Mouse (Mus musculus) ES-CJ7 (cell line): ENCODE data around the gene Syvn1.
A peak's percentile ranks its signal among the peaks of the same experiment; 100 is the strongest.

Experiments
- DNase-seq: peaks from one replicate; pipeline ENCODE4 v3.0.0; 2011; ENCODE audit warnings: low read depth, low spot score

Syvn1 gene

GRCm38 (mm10) chr19:6067724-6068415, 21.5 kb downstream of the Syvn1 start, which contains the start of gene Tm7sf2:
Gene Tm7sf2, minus strand, starts transcription at chr19:6068373.
- peak; percentile 89 for DNase-seq

- DNase-seq: peak; percentile 42
Measured at GRCm38 (mm10) chr19:6068951-6069350, 22.6 kb downstream of the Syvn1 start.

- no peak for DNase-seq
Measured at GRCm38 (mm10) chr19:6069851-6070250, 23.5 kb downstream of the Syvn1 start.

DNA sequence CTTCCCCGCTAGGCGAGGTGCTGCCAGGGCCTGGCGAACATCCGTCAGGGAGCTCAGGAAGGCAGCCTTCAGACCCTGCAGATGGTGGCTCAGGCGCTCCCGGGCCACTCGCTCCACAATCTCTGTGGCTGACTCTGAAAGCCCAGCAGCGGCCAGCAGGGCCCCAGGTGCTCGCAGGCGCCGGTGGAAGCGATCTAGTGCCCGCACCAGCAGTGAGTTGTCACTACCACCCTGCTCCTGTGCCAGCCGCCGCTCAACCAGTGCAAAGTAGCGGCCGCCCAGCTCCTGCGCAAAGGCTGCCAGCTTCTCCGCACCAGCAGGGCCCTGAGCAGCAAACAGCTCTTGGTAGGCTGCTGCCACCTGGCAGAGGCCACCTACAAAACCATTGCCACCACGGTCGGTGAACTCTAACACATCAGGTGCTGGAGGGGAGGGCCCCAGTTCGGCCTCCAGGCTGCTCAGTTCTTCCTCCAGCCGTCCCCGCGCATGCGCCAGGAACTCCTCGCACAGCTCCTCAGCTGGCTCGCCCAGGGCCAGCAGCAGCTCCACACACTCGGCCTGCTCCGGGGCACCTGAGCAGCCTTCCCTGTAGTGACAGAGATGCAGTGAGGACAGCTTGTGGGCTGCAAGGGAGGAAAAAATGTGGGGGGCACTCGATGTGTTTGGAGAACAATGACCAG, 24.3 kb downstream of the Syvn1 start:
- DNase-seq: peak; percentile 59

GRCm38 (mm10) chr19:6071261-6071660, 24.9 kb downstream of the Syvn1 start:
- DNase-seq: no peak

GRCm38 (mm10) chr19:6073889-6074288, 27.5 kb downstream of the Syvn1 start:
- DNase-seq: no peak

GRCm38 (mm10) chr19:6076564-6077393, 30.4 kb downstream of the Syvn1 start, which contains the start of gene Vps51:
Gene Vps51, minus strand, starts transcription at chr19:6077231.
- peak; percentile 96 for DNase-seq

DNA sequence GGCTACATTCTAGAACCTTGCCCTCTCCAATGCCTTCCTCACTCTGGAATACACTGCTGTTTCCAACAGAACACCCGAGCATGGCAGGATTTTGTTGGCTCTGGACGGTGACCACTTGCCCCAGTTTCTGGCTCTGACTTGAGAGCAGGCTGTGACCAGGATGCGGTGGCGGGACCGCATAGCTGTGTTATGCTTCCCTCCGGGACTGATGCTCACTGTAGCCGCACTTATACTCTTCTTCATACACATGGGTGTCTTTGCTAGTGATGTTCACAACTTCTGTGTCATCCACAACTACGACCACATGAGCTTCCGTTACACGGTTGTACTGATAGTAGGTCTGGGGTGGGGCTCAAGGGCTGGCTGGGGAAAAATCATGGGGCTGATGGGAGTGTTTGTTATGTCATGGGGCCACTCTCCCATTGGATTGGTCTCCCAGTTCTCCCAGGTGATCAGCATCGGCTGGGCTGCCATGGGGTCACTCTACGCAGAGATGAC, 33.7 kb downstream of the Syvn1 start, which contains the start of gene Tmem262:
Gene Tmem262 (plus strand): TSS at position 51 of the 498 bp plus-strand sequence.
- no peak for DNase-seq

GRCm38 (mm10) chr19:6082156-6082555, 35.8 kb downstream of the Syvn1 start, which contains the start of gene Gm28374:
Gene Gm28374, minus strand, starts transcription at chr19:6082256.
- no peak for DNase-seq

DNA sequence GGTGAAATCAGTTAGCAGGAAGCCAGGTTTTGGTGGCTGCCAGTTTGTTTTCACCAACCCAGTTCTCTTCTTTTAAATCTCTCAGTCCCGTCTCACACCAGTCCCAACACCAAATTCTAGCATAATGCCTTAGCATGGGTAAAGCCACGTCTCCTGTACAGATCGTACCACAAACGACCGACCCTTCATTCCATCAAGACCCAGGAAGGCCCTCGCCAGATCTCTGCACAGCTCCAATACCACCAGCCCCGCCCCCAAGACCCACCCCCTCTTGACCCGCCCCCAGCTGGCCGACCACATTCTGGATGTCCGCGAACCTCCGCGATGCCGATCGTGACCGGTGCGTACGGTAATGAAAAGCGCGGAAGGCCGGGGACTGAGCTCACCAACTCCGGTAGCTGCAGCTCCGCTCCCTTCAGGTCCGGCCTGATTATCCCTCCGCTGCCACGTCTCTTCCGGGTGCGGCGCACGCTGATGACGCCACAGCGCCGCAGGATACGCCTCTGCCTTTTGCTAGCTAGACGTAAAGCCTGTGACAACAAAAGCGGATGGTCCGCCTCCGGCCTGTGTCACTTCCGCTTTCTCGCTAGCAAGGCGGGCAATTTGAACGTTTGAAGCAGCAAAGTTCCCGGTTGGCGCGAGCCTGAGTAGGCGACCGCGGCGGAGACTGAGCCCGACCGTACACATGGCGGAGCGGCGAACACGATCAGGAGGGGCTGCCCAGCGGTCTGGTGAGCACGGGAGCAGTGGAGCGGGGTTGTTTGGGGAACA, 38.3 kb downstream of the Syvn1 start, which contains the start of the genes Zfpl1 and Cdca5:
Gene Zfpl1 (minus strand): TSS at position 479 of the 771 bp plus-strand sequence.
Gene Cdca5 (plus strand): TSS at position 506 of the 771 bp plus-strand sequence.
- DNase-seq: peak; percentile 99

GRCm38 (mm10) chr19:6085417-6085879, 39.1 kb downstream of the Syvn1 start:
- DNase-seq: peak; percentile 97

GRCm38 (mm10) chr19:6088841-6089240, 42.5 kb downstream of the Syvn1 start:
- no peak for DNase-seq

GRCm38 (mm10) chr19:6094119-6094518, 47.7 kb downstream of the Syvn1 start, which contains the start of gene AC131692.1:
Gene AC131692.1, plus strand, starts transcription at chr19:6094419.
- DNase-seq: no peak

DNA sequence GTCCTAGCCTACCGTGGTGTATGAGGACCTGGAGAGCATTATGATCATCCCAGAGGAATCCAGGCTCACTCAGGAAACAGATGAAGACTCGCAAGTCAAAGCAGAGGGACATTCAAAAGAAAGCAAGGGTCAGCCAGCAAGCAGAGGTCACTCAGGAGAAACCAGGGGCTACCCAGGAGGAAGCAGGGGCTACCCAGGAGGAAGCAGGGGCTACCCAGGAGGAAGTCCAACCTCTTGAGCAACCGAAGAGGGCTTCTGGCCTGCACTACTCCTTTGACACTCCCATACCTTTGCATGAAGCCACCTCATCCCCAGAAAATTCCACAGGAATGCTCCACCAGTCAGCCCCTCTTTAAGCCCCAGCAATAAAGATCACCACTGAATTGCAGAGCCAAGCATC, 51.5 kb downstream of the Syvn1 start:
- no peak for DNase-seq

- DNase-seq: no peak
Measured at GRCm38 (mm10) chr19:6101186-6101585, 54.8 kb downstream of the Syvn1 start.

GRCm38 (mm10) chr19:6102169-6102853, 55.9 kb downstream of the Syvn1 start:
- DNase-seq: no peak
